Mouse (Mus musculus) G1E (cell line): Measurements from ENCODE around the gene Rab36. TPM values are rescaled to one million over a fixed set of nuclear protein-coding genes. Genes with fewer than 3 reads are reported as not detected.

Experiments
- ATAC-seq: 2 replicates; pipeline ENCODE4 v1.8.0; 2016; ENCODE audit warnings: mild to moderate bottlenecking; ENCODE audit not compliant: insufficient number of reproducible peaks, poor library complexity, low FRiP score, severe bottlenecking; ENCODE audit errors: extremely low read depth
- DNase-seq: peaks from one replicate; pipeline ENCODE4 v3.0.0; 2012; ENCODE audit warnings: low spot score
- H3K27me3 ChIP-seq: 2 replicates; pipeline ENCODE4 v1.6.1; 2012; ENCODE audit warnings: mild to moderate bottlenecking, low read length, inconsistent platforms; ENCODE audit not compliant: insufficient read depth
- H3K36me3 ChIP-seq: replicated peaks from 2 replicates; pipeline ENCODE3; 2012; ENCODE audit warnings: mild to moderate bottlenecking, inconsistent platforms
- H3K4me1 ChIP-seq: 2 replicates; pipeline ENCODE4 v1.6.1; 2012; ENCODE audit warnings: low read depth, low read length, inconsistent platforms, mixed read lengths; ENCODE audit not compliant: insufficient read depth
- H3K4me3 ChIP-seq: 2 replicates; pipeline ENCODE4 v1.5.1; 2012; ENCODE audit warnings: low read depth, mild to moderate bottlenecking, inconsistent platforms, low read length, moderate library complexity, mixed read lengths
- H3K9me3 ChIP-seq: replicated peaks from 2 replicates; pipeline ENCODE4 v1.6.1; 2012; ENCODE audit warnings: inconsistent platforms
- CTCF ChIP-seq: IDR thresholded peaks from 2 replicates; pipeline ENCODE4 v1.5.1; 2012; ENCODE audit warnings: low read depth, low read length, inconsistent platforms, mixed read lengths
- GATA1 ChIP-seq: IDR thresholded peaks from 2 replicates; pipeline ENCODE4 v1.6.1; 2012; ENCODE audit warnings: borderline replicate concordance, low read length, inconsistent platforms, mixed read lengths
- GATA2 ChIP-seq: IDR thresholded peaks from 2 replicates; pipeline ENCODE4 v1.6.1; 2012; ENCODE audit warnings: low read depth, low read length, inconsistent platforms, borderline replicate concordance
- POLR2AphosphoS5 ChIP-seq: IDR thresholded peaks from 2 replicates; pipeline ENCODE4 v1.6.1; 2012; ENCODE audit warnings: low read depth, low read length, inconsistent platforms; ENCODE audit not compliant: insufficient replicate concordance
- TAL1 ChIP-seq: conservative IDR thresholded peaks from 2 replicates; pipeline ENCODE4 v1.6.1; 2012; ENCODE audit warnings: low read depth, low read length, inconsistent platforms, mixed read lengths
- polyA plus RNA-seq: library from polyadenylated mRNA; stranded (reverse); fragments of >175 nt; gene quantifications from 2 replicates; pipeline ENCODE4 v1.2.3, GENCODE M21; 2012
- total RNA-seq, 2 experiments: library from RNA; stranded (forward) in 1 of 2; stranded (reverse) in 1 of 2; fragments of 200-1000 nt in 1 of 2; fragments of >200 nt in 1 of 2; fragmentation: Nextera tagmentation in 1 of 2; gene quantifications; 2 replicates each; pipeline ENCODE4 v1.2.3; 2014 to 2017

Gene Rab36
- total and polyA plus RNA-seq, 3 experiments, result 0.05 TPM; not detected in 2

DNA sequence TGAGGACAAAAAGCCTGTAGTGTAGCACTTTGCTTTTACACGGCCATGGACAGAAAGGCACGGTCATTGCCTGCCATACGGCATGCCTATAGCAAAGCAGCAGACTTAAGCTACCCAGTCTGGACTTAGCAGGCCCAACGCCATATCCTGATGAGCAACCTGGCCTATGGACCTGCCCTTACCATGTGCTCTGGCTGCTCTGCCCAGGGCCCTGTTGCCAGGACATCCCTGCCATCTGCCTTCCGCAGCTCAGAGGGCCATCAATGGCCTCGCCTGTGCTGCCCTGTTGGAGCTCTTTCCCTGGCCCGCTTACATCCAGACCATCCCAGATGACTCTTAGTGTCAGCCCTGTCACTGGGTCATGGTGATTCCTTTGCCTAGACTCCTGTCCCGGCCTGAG lies 35.5 kb upstream of the Rab36 start:
- Histone ChIP-seq H3K27me3 (no peaks in the 10 kb centered on the region; the same call in 1 of the 2 replicates), H3K4me1 (no peaks in the 10 kb centered on the region), H3K4me3 (no peak overlapping the region), H3K9me3 (peaks cover 97% of the 10 kb centered on the region), H3K36me3 (no peaks in the 10 kb centered on the region)
- TF ChIP-seq GATA1 (no peak), POLR2AphosphoS5 (no peak), TAL1 (no peak), GATA2 (no peak), CTCF (no peak)
- DNase-seq, result no peak
- ATAC-seq, result no peak

DNA sequence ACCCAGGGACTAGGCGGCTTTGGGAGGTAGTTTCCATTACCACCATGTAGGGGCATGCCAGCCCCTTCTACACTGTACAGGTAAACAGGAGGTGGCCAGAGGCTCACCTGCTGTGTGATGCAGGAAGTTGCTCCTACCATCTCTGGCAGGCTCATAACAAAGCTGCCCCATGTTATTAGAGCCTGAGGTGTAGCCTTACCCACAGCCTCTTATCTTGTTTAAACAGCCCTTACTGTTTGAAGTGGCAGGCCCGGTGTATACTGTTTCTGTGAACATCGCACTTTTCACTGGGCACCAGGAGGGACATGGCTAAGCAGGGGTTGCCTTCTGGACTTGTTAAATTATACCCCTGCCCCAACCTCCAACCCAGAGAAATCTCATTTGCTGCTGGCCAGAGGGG lies 32.8 kb upstream of the Rab36 start:
- Histone ChIP-seq H3K27me3 (no peaks in the 10 kb centered on the region; the same call in 1 of the 2 replicates), H3K4me3 (no peak overlapping the region), H3K4me1 (no peaks in the 10 kb centered on the region), H3K36me3 (no peaks in the 10 kb centered on the region), H3K9me3 (peaks cover 93% of the 10 kb centered on the region)
- TF ChIP-seq POLR2AphosphoS5 (no peak), CTCF (no peak), GATA2 (no peak), GATA1 (no peak), TAL1 (no peak)
- ATAC-seq (no peak), DNase-seq (no peak)

GRCm38 (mm10) chr10:75006889-75007662 lies 29.8 kb upstream of the Rab36 start:
- Histone ChIP-seq H3K36me3 (no peaks in the 10 kb centered on the region), H3K27me3 (no peaks in the 10 kb centered on the region; the same call in 1 of the 2 replicates), H3K4me1 (no peaks in the 10 kb centered on the region), H3K4me3 (0 out of 2 replicates have a peak overlapping the region, but pooled peaks have one; percentile 9), H3K9me3 (peaks cover 91% of the 10 kb centered on the region)
- DNase-seq, result no peak
- TF ChIP-seq GATA2 (no peak), TAL1 (no peak), CTCF (no peak), GATA1 (no peak), POLR2AphosphoS5 (no peak)
- no peak for ATAC-seq

DNA sequence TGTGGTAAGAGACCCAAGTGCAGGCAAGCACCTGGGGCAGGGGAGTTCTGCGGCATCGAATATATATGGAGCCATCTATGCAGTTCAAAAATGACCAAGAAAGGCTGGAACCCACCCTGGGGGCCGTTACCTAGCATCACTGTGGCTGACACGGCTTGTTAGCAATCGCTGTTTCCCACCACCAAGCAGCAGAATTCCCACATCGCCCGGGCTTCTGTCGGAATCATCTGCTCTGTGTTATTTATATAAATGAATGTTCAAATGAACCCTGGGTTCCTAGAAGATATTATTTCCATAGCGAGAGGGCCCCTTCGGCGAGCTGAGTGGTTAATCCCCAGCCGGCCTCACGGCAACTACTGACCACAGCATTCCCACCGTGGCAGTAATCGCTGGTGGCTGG lies 26.2 kb upstream of the Rab36 start:
- peaks cover 92% of the 10 kb centered on the region for H3K9me3 ChIP-seq
- no peaks in the 10 kb centered on the region; the same call in 1 of the 2 replicates for H3K27me3 ChIP-seq
- no peaks in the 10 kb centered on the region for H3K4me1 ChIP-seq
- DNase-seq, result no peak
- no peak for ATAC-seq
- no peaks in the 10 kb centered on the region for H3K36me3 ChIP-seq
- no peak overlapping the region for H3K4me3 ChIP-seq
- TF ChIP-seq CTCF (no peak), TAL1 (no peak), POLR2AphosphoS5 (no peak), GATA2 (no peak), GATA1 (no peak)

GRCm38 (mm10) chr10:75015465-75015864 lies 21.4 kb upstream of the Rab36 start:
- DNase-seq (no peak), ATAC-seq (no peak)
- no peaks in the 10 kb centered on the region for H3K36me3 ChIP-seq
- H3K4me3 ChIP-seq, result no peak overlapping the region; the same call in 1 of the 2 replicates
- H3K4me1 ChIP-seq, result no peaks in the 10 kb centered on the region
- no peaks in the 10 kb centered on the region; the same call in 1 of the 2 replicates for H3K27me3 ChIP-seq
- no peak for TF ChIP-seq TAL1
- TF ChIP-seq POLR2AphosphoS5, result no peak
- no peak for TF ChIP-seq CTCF
- TF ChIP-seq GATA2, result no peak
- TF ChIP-seq GATA1, result no peak
- peaks cover 88% of the 10 kb centered on the region for H3K9me3 ChIP-seq

DNA sequence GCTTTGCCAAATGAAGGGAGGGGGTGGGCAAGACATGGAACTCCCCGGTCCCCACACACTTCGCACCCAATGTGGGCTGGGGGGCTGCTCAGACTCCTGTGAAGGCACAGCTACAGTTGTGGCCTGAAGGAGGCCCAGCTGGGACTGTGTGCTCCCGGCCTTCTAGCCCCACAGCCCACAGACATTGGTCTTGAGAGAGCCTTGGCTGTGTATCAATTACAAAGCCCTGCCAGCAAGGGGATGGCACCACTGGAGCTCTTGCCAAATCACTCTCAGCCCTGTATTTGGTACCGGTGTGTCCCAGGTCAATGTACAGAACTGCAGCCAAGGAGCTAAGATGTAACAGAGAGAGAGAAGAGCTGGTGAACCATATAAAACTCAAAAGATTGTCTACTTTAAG lies 20.4 kb upstream of the Rab36 start:
- TF ChIP-seq GATA2 (no peak), GATA1 (no peak), CTCF (no peak), TAL1 (no peak), POLR2AphosphoS5 (no peak)

More for the DNA sequence above, 20.4 kb upstream of the Rab36 start:
- Histone ChIP-seq H3K4me1 (no peaks in the 10 kb centered on the region), H3K9me3 (peaks cover 87% of the 10 kb centered on the region), H3K27me3 (no peaks in the 10 kb centered on the region; the same call in 1 of the 2 replicates), H3K4me3 (no peak overlapping the region), H3K36me3 (no peaks in the 10 kb centered on the region)
- no peak for ATAC-seq
- DNase-seq, result no peak
